Mouse (Mus musculus): ENCODE results near the gene Uroc1.

GRCm38 (mm10) chr6:90393948-90394347 is 60.9 kb downstream of the Uroc1 start:
- TF ChIP-seq CTCF (IDR thresholded peaks at IDR 0.05; ENCODE audit: low read depth) (no peak), EP300 (IDR thresholded peaks at IDR 0.05; ENCODE audit: low read depth) (no peak)

All from liver, embryonic 14.5 days (tissue).